Mouse (Mus musculus): ENCODE results near the gene Pan3. TPM values are rescaled to one million over a fixed set of nuclear protein-coding genes. Genes with fewer than 3 reads are reported as not detected.

Gene Pan3
- polyA plus RNA-seq, 1 experiment: 111 TPM

DNA sequence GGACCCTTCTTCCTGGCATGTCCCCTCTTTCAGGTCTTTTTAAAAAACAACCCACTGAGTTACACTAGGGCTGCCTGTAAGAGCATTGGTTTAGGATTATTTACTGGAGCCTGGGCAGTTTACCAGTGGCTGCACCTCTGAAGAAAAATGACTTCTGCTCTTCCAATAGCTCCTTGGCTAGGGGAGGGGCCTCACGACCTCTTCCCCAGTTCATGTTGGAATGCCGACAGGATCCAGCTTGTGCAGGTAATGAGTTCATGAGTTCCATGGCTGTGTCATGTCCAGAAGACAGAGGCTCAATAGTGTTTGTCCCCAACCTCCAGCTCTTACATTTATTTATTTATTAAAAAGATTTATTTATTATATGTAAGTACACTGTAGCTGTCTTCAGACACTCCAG, 5.8 kb downstream of the Pan3 start:
- Histone ChIP-seq H3K4me1 (ENCODE audit: control insufficient read depth, insufficient read depth, low read length) (peaks cover 3% of the 10 kb centered on the region), H3K27me3 (ENCODE audit: control insufficient read depth, insufficient read depth, low read length, poor library complexity, severe bottlenecking) (no peaks in the 10 kb centered on the region), H3K27ac (ENCODE audit: insufficient read depth, low read length) (no peak overlapping the region), H3K36me3 (ENCODE audit: control insufficient read depth, insufficient read depth, low read length, poor library complexity, severe bottlenecking) (no peaks in the 10 kb centered on the region; the same call in 1 of the 2 replicates), H3K9ac (ENCODE audit: low read depth, poor library complexity, severe bottlenecking) (no peak overlapping the region), H3K9me3 (replicated peaks; ENCODE audit: control insufficient read depth, insufficient read depth, low read length, poor library complexity, severe bottlenecking) (no peaks in the 10 kb centered on the region; the same call in 1 of the 2 replicates), H3K4me3 (ENCODE audit: low read depth, low read length) (no peak overlapping the region)
- TF ChIP-seq CTCF (IDR thresholded peaks at IDR 0.05; ENCODE audit: low read depth, low read length) (no peak), EP300 (IDR thresholded peaks at IDR 0.05; ENCODE audit: insufficient read depth, low read depth, low read length) (no peak), POLR2A (IDR thresholded peaks at IDR 0.05; ENCODE audit: insufficient read depth, low read length) (no peak)

DNA sequence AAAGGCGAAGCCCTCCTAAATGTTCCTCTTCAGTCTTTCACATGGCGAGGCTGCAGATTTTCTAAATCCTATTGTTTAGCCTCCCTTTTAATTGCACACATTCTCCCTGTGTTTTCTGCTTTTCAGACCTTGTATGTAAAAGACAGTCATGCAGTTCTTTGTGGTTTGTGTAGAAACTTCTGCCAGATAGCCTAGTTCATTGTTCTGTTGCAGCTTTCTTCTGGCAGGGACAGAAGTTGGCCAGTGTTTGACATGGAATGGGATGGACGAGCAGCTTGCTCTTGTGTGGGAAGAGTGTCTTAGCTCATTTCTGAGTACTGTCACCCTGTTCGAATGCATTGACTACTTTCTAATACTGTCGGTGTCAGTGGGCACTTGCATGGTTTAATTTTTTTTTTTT, 6.5 kb downstream of the Pan3 start:
- no peak overlapping the region for H3K4me3 ChIP-seq (ENCODE audit: low read depth, low read length)
- no peak overlapping the region for H3K27ac ChIP-seq (ENCODE audit: insufficient read depth, low read length)
- TF ChIP-seq POLR2A (IDR thresholded peaks at IDR 0.05; ENCODE audit: insufficient read depth, low read length) (no peak), CTCF (IDR thresholded peaks at IDR 0.05; ENCODE audit: low read depth, low read length) (no peak), EP300 (IDR thresholded peaks at IDR 0.05; ENCODE audit: insufficient read depth, low read depth, low read length) (no peak)
- H3K27me3 ChIP-seq (ENCODE audit: control insufficient read depth, insufficient read depth, low read length, poor library complexity, severe bottlenecking): no peaks in the 10 kb centered on the region
- H3K9ac ChIP-seq (ENCODE audit: low read depth, poor library complexity, severe bottlenecking): no peak overlapping the region
- no peaks in the 10 kb centered on the region; the same call in 1 of the 2 replicates for H3K9me3 ChIP-seq (replicated peaks; ENCODE audit: control insufficient read depth, insufficient read depth, low read length, poor library complexity, severe bottlenecking)
- peaks cover 3% of the 10 kb centered on the region for H3K4me1 ChIP-seq (ENCODE audit: control insufficient read depth, insufficient read depth, low read length)
- no peaks in the 10 kb centered on the region; the same call in 1 of the 2 replicates for H3K36me3 ChIP-seq (ENCODE audit: control insufficient read depth, insufficient read depth, low read length, poor library complexity, severe bottlenecking)

DNA sequence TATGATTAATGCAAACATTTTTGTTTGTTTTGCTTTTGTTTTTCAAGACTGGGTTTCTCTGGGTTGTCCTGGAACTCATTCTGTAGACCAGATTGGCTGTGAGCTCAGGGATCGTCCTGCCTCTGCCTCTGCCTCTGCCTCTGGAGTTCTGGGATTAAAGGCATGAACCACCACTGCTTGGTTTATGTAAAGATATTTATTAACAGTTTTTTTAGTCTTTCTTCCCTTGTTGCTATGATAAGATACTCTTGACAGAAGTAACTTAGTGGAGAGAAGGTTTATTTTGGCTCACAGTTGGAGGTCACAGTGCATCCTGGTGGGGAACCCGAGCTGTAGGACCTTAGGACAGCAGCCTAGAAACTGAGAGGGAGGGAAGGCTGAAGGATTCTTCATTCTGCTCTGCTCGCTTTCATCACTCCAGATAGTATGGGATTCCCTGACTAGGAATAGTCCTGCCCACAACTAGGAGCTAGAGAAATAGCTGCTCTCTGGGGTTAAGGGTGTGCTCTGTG, 11.1 kb downstream of the Pan3 start:
- Histone ChIP-seq H3K9ac (ENCODE audit: low read depth, poor library complexity, severe bottlenecking) (no peak overlapping the region), H3K4me3 (ENCODE audit: low read depth, low read length) (no peak overlapping the region), H3K36me3 (ENCODE audit: control insufficient read depth, insufficient read depth, low read length, poor library complexity, severe bottlenecking) (no peaks in the 10 kb centered on the region; the same call in 1 of the 2 replicates), H3K4me1 (ENCODE audit: control insufficient read depth, insufficient read depth, low read length) (no peaks in the 10 kb centered on the region), H3K27ac (ENCODE audit: insufficient read depth, low read length) (no peak overlapping the region), H3K9me3 (replicated peaks; ENCODE audit: control insufficient read depth, insufficient read depth, low read length, poor library complexity, severe bottlenecking) (no peaks in the 10 kb centered on the region; the same call in 1 of the 2 replicates), H3K27me3 (ENCODE audit: control insufficient read depth, insufficient read depth, low read length, poor library complexity, severe bottlenecking) (no peaks in the 10 kb centered on the region)
- no peak for TF ChIP-seq CTCF (IDR thresholded peaks at IDR 0.05; ENCODE audit: low read depth, low read length)
- TF ChIP-seq POLR2A (IDR thresholded peaks at IDR 0.05; ENCODE audit: insufficient read depth, low read length): no peak
- TF ChIP-seq EP300 (IDR thresholded peaks at IDR 0.05; ENCODE audit: insufficient read depth, low read depth, low read length): no peak

DNA sequence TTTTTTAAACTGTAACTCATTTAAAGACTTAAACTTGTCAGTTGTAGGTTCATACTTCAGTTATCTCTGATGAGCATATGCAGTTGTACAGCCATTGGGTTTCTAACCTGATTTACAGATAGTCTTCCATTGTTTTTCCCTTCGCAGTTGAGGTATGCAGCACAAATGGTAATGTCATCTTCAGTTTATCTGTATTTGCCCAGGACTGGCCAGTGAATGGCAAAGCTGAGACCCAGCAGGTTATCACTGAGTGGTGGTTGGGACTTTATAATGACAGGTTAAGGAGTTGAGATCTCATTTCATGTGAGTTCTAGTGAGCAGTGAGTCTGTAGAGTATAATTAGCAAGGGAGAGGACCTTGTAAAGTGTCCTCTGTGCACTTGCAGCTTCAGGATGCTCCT, 12.0 kb downstream of the Pan3 start:
- Histone ChIP-seq H3K36me3 (ENCODE audit: control insufficient read depth, insufficient read depth, low read length, poor library complexity, severe bottlenecking) (no peaks in the 10 kb centered on the region; the same call in 1 of the 2 replicates), H3K9me3 (replicated peaks; ENCODE audit: control insufficient read depth, insufficient read depth, low read length, poor library complexity, severe bottlenecking) (no peaks in the 10 kb centered on the region; the same call in 1 of the 2 replicates), H3K4me3 (ENCODE audit: low read depth, low read length) (no peak overlapping the region), H3K4me1 (ENCODE audit: control insufficient read depth, insufficient read depth, low read length) (no peaks in the 10 kb centered on the region), H3K9ac (ENCODE audit: low read depth, poor library complexity, severe bottlenecking) (no peak overlapping the region), H3K27me3 (ENCODE audit: control insufficient read depth, insufficient read depth, low read length, poor library complexity, severe bottlenecking) (no peaks in the 10 kb centered on the region), H3K27ac (ENCODE audit: insufficient read depth, low read length) (no peak overlapping the region)
- TF ChIP-seq EP300 (IDR thresholded peaks at IDR 0.05; ENCODE audit: insufficient read depth, low read depth, low read length): no peak
- no peak for TF ChIP-seq CTCF (IDR thresholded peaks at IDR 0.05; ENCODE audit: low read depth, low read length)
- no peak for TF ChIP-seq POLR2A (IDR thresholded peaks at IDR 0.05; ENCODE audit: insufficient read depth, low read length)

DNA sequence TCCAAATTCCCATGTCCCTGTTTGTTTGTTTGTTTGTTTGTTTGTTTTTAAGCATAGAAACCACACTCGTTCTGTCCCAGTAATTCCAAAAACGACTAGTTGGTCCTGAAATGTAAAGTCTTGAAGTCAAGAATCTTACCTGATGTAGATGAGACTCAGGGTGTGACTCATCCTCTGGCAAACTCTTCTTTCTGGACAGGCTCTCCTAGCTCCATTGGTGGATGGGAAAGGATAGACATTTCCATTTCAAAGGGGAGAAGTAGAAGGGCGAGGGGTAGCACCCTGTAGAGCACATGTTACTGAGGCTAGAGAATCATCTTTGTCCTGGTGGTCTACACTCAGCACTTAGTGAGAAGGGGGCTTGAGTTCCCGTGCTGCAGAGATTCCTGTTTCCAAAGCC, 12.8 kb downstream of the Pan3 start:
- no peak for TF ChIP-seq POLR2A (IDR thresholded peaks at IDR 0.05; ENCODE audit: insufficient read depth, low read length)
- TF ChIP-seq CTCF (IDR thresholded peaks at IDR 0.05; ENCODE audit: low read depth, low read length): no peak
- TF ChIP-seq EP300 (IDR thresholded peaks at IDR 0.05; ENCODE audit: insufficient read depth, low read depth, low read length): no peak
- Histone ChIP-seq H3K27ac (ENCODE audit: insufficient read depth, low read length) (no peak overlapping the region), H3K4me3 (ENCODE audit: low read depth, low read length) (no peak overlapping the region), H3K27me3 (ENCODE audit: control insufficient read depth, insufficient read depth, low read length, poor library complexity, severe bottlenecking) (no peaks in the 10 kb centered on the region), H3K4me1 (ENCODE audit: control insufficient read depth, insufficient read depth, low read length) (no peaks in the 10 kb centered on the region), H3K9ac (ENCODE audit: low read depth, poor library complexity, severe bottlenecking) (no peak overlapping the region), H3K36me3 (ENCODE audit: control insufficient read depth, insufficient read depth, low read length, poor library complexity, severe bottlenecking) (no peaks in the 10 kb centered on the region; the same call in 1 of the 2 replicates), H3K9me3 (replicated peaks; ENCODE audit: control insufficient read depth, insufficient read depth, low read length, poor library complexity, severe bottlenecking) (no peaks in the 10 kb centered on the region; the same call in 1 of the 2 replicates)

DNA sequence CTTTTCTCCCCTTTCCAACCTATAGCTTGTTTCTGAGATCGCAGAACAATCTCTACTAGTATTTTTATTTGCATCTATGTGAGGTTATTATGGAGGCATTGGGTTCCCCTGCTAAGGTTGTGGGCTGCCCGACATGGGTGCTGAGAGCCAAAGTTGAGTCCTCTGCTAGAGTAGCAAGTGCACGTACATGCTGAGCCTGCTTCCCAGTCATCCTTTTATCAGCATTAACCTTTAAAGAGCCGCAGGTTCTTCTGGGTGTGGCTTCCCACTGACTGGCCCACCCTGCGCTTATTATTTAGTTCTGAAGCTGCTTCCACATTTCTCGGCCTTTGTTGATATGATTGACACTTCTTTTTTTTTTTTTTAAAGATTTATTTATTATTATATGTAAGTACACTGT, 14.3 kb downstream of the Pan3 start:
- no peaks in the 10 kb centered on the region for H3K36me3 ChIP-seq (ENCODE audit: control insufficient read depth, insufficient read depth, low read length, poor library complexity, severe bottlenecking)
- H3K4me1 ChIP-seq (ENCODE audit: control insufficient read depth, insufficient read depth, low read length): no peaks in the 10 kb centered on the region
- H3K9ac ChIP-seq (ENCODE audit: low read depth, poor library complexity, severe bottlenecking): no peak overlapping the region
- H3K4me3 ChIP-seq (ENCODE audit: low read depth, low read length): no peak overlapping the region
- H3K27ac ChIP-seq (ENCODE audit: insufficient read depth, low read length): no peak overlapping the region
- no peaks in the 10 kb centered on the region for H3K27me3 ChIP-seq (ENCODE audit: control insufficient read depth, insufficient read depth, low read length, poor library complexity, severe bottlenecking)
- TF ChIP-seq CTCF (IDR thresholded peaks at IDR 0.05; ENCODE audit: low read depth, low read length): no peak
- TF ChIP-seq EP300 (IDR thresholded peaks at IDR 0.05; ENCODE audit: insufficient read depth, low read depth, low read length): no peak
- TF ChIP-seq POLR2A (IDR thresholded peaks at IDR 0.05; ENCODE audit: insufficient read depth, low read length): no peak
- no peaks in the 10 kb centered on the region; the same call in 1 of the 2 replicates for H3K9me3 ChIP-seq (replicated peaks; ENCODE audit: control insufficient read depth, insufficient read depth, low read length, poor library complexity, severe bottlenecking)
